Mouse (Mus musculus) kidney, adult 2 months (tissue): Measurements from ENCODE around the gene Rita1.

Experiments
- CTCF ChIP-seq: fragments of 200-500 bp; conservative IDR thresholded peaks from 2 replicates; pipeline ENCODE4 v1.5.1; 2011; ENCODE audit warnings: low read depth, mild to moderate bottlenecking, control low read depth, low read length, moderate library complexity, mixed read lengths; ENCODE audit not compliant: insufficient read depth, insufficient read length
- POLR2A ChIP-seq: fragments of 200-500 bp; IDR thresholded peaks from one replicate; pipeline ENCODE4 v1.6.1; 2011; ENCODE audit warnings: low read depth, low read length, control low read depth

GRCm38 (mm10) chr5:120645851-120646250 is 33.5 kb upstream of the Rita1 start:
- TF ChIP-seq POLR2A (no peak), CTCF (no peak)
